Mouse (Mus musculus): ENCODE measurements around the gene Zfp943.
"Not testable (repeated sequence)": the region's sequence is repeated elsewhere in the genome, so short reads cannot be mapped to it uniquely, and the experiment has no call there.

Zfp943 gene

GRCm38 (mm10) chr17:21962107-21962907, at the start of gene Zfp943, which contains the start of gene Zfp942:
Gene Zfp943, plus strand, starts transcription at chr17:21962552.
Gene Zfp942, minus strand, starts transcription at chr17:21962464.
- peak; percentile 85 for DNase-seq (ENCODE audit: low read depth, low spot score)

GRCm38 (mm10) chr17:21963302-21963701, 950 bp downstream of the Zfp943 start:
- DNase-seq (ENCODE audit: low read depth, low spot score), result peak; percentile 54

- DNase-seq (ENCODE audit: low read depth, low spot score), result not testable (repeated sequence)
Observed at GRCm38 (mm10) chr17:22035594-22035993, 73.2 kb downstream of the Zfp943 start.

GRCm38 (mm10) chr17:22049403-22049802, 87.1 kb downstream of the Zfp943 start:
- DNase-seq (ENCODE audit: low read depth, low spot score), result no peak

GRCm38 (mm10) chr17:22053211-22053610, 90.9 kb downstream of the Zfp943 start:
- DNase-seq (ENCODE audit: low read depth, low spot score), result no peak

GRCm38 (mm10) chr17:22081031-22081631, 118.8 kb downstream of the Zfp943 start:
- peak; percentile 27 for DNase-seq (ENCODE audit: low read depth, low spot score)

GRCm38 (mm10) chr17:22083224-22083623, 120.9 kb downstream of the Zfp943 start:
- DNase-seq (ENCODE audit: low read depth, low spot score), result peak; percentile 10

- no peak for DNase-seq (ENCODE audit: low read depth, low spot score)
Observed at GRCm38 (mm10) chr17:22118770-22119169, 156.4 kb downstream of the Zfp943 start.
